Mouse (Mus musculus): ENCODE data around the gene Cars2.
"Not testable (repeated sequence)": the region's sequence is repeated elsewhere in the genome, so short reads cannot be mapped to it uniquely, and the experiment has no call there.

The Cars2 gene

GRCm38 (mm10) chr8:11550281-11550948 is at the start of gene Cars2:
Gene Cars2, minus strand, starts transcription at chr8:11550783.
- DNase-seq: peak; percentile 97

- DNase-seq: no peak
Observed at GRCm38 (mm10) chr8:11593222-11593884, 42.8 kb upstream of the Cars2 start.

DNA sequence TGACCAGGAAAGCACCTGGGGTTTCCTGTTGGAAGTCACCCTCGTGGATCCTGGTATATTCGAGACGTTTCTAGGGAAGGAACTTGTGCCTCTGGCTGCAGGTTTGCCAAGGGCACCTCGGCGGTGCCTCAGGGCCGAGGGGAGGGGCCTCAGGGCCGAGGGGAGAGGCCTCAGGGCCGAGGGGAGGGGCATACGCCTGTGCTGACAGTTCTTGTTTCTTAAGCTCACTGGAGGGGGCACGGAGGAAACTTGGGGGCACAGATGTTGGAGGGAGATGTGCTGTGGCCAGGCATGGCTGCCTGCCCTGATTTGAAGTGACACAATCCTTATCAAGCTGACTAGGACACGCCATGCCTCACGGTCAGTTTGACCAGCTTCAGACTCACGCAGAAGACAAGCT is 41.7 kb upstream of the Cars2 start:
- DNase-seq: no peak

- DNase-seq: no peak
Observed at GRCm38 (mm10) chr8:11591837-11592236, 41.3 kb upstream of the Cars2 start.

- DNase-seq: no peak
Observed at GRCm38 (mm10) chr8:11586374-11586745, 35.8 kb upstream of the Cars2 start.

GRCm38 (mm10) chr8:11585513-11586373 is 35.2 kb upstream of the Cars2 start:
- no peak for DNase-seq

DNA sequence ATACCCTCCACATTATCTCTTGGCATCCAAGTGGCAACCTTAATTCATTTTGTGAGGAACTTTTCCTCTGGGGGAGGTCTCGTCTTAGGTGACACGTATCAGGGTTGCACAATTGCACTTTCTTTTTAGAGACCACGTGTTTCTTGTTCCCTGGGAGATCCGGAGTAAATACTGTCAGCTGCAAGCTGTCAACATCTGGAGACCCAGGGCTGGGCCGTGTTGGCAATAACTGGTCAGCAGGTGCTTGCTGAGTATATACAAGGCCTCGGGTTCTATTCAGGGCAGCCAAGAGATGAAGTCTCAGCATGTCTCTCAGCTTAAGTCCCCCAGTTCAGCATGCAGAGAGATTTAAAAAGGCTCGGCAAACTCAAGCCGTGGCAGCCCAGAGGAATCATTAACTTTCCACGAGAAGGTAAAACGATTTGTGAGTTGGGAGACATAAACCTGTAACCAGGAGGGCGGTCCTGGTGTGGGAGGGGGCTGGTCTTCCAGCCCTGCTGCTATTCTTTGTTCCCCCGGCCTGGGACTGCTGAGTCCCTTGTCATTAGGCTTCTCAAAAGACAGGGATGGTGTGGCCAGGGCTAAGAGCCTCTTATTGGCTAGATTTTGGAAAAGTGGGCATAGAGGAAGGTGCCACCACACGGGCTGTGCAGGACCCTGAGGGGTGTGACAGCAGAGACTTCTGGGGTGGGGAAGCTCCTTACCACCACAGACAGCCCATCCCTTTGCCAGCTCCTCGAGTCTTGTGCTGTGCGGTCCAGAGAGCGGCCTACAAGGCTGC is 25.2 kb upstream of the Cars2 start:
- peak; percentile 51 for DNase-seq

DNA sequence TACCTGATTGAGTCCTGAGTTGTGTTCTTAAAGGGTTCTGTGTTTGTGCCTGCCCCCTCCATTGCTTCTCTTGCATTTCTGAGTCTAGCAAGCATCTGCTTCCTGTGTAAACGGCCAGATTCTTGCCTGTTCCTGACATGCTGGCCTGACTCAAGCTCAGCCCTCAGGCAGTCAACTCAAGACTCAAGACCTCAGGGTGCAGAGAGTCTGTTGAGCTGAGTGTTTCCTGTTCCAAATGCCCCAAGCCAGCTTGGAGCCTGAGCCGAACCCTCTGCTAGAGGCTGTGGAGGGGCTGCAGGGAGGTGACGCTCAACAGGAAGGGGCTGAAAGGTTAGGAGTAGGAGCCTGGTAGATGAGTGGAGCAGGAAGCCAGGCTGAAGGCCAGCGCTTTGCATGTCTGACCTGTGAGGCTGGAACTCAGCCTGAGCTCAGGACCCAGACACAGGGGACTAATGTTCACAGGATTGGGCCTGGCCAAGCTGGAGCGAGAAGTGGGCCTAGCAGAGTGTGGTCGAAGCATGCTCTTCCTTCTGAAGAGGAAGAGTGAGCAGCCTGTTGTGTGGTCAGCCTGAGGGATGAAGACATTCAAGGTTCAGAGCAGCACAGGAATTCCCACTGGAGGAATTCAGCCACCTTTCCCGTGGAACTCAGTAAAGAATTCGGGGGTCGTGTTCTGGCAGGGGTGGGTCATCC is 24.5 kb upstream of the Cars2 start:
- no peak for DNase-seq

GRCm38 (mm10) chr8:11572428-11572827 is 21.8 kb upstream of the Cars2 start:
- no peak for DNase-seq

- DNase-seq: no peak
Observed at GRCm38 (mm10) chr8:11571950-11572349, 21.4 kb upstream of the Cars2 start.

DNA sequence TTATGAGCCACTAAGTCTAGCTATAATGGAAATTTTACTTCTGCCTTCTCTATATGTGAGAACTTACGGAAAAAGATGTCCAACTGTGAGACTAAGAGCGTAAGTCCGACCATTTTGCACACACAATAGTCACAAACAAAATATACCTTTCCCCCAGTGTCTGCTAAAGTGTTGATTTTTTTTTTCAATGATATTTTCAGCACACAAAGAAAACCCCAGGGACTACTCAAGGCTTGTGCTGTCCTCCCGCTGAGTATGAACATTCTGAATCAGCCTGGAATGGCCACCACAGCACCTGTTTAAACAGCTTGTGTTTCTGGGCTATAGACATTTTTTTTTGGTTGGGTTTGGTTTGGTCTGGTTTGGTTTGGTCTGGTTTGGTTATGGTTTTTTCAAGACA is 20.2 kb upstream of the Cars2 start:
- no peak for DNase-seq

DNA sequence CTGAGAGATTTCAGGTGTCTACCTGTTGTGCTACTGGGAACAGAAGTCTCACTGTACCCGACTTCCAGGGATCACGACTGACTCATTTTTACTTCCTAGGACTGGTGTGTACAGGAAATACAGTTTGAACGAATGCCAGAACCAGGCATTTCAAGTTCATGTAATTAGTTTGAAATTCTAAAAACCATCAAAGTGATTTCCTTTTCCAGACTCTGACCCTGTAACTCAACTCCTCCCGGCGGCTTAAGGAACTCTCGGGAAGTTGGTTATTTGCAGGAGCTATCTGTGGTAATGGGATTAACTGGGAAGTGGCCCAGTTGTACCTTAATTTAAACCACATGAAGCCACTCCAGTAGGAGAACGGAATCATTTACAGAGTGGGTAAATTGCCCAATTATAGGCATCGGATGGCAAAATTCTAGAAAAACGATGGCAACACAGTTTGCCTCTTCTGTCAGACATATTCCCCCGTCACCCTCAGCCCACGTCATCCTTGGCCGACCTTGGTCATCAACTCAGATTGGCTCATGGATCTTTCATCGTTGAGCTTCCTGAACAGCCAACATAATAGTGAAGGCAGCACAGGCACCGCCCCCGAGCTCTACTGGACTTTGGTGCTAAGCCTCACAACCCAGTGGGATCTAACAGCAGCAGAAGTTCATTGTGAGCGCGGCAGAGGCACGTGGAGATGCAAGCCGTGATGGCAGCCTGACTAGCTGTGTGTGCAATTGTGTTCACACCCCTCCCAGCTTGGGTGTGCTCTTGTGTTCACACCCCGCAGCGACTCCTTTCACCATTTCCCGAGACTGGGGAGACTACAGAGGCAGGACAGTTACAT is 18.9 kb upstream of the Cars2 start:
- DNase-seq: no peak

GRCm38 (mm10) chr8:11568193-11568592 is 17.6 kb upstream of the Cars2 start:
- DNase-seq: not testable (repeated sequence)

DNA sequence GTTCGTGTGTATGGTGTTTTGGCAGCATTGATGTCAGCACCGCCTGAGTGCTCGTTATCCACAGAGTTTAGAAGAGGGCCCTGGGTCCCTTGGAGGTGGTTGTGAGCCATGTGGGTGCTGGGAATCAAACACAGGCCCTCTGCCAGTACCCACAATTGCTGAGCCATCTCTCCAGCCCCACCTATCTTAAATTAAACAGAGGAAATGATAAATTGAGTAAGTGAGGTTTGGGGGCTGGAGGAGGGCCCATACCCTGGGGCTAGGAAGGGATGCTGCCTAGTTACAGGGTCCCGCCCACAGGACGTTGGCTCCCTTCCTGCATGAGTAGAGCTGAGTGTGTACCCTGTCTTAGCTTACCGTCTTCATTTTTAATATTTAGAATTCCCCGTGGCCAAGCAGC is 14.1 kb upstream of the Cars2 start:
- no peak for DNase-seq

- peak; percentile 23 for DNase-seq
Observed at GRCm38 (mm10) chr8:11564236-11564635, 13.7 kb upstream of the Cars2 start.

- DNase-seq: no peak
Observed at GRCm38 (mm10) chr8:11560220-11560619, 9.6 kb upstream of the Cars2 start.

- DNase-seq: no peak
Observed at GRCm38 (mm10) chr8:11559511-11559910, 8.9 kb upstream of the Cars2 start.

DNA sequence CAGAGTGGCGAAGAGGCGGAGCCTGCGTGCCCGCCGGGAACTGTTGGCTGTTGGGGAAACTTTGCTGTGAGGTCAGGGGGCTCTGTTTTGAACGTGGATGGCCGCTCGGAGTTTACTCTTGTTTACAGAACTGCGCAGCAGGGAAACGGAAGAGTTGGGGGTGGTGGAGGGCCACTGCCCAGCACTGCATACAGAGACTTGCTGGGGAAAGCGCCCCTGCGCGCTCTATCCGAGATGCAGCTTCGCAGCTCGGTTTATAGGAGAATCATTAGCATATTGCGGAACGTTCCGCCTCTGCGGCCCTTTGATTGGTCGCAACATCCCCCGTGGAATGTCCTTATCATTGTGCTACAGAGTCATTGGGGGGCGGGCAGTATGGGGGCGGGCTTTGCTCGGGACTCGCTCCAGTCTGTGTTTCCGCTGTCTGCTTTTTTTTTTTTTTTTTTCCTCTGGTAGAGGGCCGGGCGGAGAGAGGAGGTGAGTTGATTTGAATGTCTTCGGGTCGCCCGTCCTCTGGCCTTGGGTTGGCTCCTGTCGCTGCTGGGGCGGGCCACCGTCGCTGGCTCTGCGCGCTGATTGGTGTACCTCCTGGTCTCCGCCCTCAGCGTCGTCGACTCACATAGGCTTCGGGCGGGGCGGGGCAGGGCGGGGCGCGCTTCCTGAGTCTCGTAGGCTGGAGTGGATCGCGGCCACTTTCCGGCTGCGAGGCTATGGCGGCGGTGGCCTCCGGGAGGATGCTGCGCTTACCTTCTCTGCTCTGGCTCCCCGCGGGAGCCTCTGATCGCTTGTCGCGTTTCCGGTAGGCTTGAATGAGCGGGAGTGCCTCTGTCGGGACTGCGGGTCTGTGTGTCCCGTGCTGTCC is 7.4 kb upstream of the Cars2 start:
- peak; percentile 99 for DNase-seq

DNA sequence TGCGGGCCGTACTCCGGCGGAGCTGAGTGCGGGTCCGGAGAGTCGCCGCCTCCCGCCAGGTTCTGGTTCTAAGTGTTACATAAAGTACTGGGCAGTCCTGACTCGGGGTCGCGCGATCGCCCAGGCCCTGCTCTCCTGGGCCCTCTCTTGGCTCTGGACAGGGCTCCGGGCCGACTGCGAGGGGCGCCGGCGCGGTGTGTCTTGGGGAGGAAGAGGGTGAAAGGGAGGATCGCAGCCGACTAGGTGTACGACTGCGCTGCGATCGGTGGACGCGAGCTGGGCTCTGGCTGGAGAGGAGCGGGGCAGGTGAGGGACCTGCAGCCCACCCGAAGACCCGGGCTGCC is 6.8 kb upstream of the Cars2 start:
- DNase-seq: peak; percentile 41

GRCm38 (mm10) chr8:11556691-11557423 is 6.3 kb upstream of the Cars2 start:
- DNase-seq: peak; percentile 49
